Mouse (Mus musculus): ENCODE results near the gene Disp1.

DNA sequence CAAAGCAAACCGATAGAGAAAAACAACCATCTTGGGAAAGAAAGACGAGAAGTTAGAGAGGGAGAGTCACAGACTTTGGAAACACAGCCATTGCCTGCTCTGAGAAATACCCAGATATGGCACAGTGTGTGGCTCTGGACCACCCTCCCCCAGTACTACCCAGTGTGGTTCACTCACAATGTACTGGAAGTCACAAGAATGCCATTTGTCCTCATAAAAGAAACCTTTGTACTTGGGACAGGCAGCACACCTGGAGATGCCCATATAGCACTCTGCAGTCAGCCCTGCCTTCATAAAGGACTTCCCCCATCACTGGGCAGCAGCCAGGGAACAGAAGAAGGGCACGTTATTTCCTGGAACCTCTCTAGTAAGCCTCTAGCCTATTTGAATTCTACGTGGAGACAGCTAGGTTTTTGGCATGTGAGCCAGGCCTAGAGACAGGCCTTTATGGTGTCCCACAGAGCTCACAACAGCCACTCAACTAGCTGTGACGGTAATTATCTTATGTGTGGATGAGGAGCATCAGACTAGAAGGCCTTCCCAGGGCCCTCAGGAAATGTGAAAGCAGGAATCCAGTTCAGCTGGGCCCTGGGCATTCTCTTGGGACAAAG is 173.3 kb downstream of the Disp1 start:
- TF ChIP-seq CTCF (IDR thresholded peaks at IDR 0.05; ENCODE audit: control insufficient read depth, insufficient read depth, insufficient read length) (no peak), MAX (IDR thresholded peaks at IDR 0.05) (no peak), CEBPB (IDR thresholded peaks at IDR 0.05; ENCODE audit: low read depth) (no peak), USF1 (IDR thresholded peaks at IDR 0.05; ENCODE audit: low read depth) (no peak), FOSL1 (IDR thresholded peaks at IDR 0.05; ENCODE audit: insufficient read depth, low read length, poor library complexity, severe bottlenecking) (no peak), MYOD1 (IDR thresholded peaks at IDR 0.05; ENCODE audit: control insufficient read depth, insufficient read length, low read depth) (no peak)

Measured in C2C12 (cell line).